Mouse (Mus musculus) neural tube, embryonic 12.5 days (tissue): ENCODE measurements around the gene Map3k14. TPM values are rescaled to one million over a fixed set of nuclear protein-coding genes. Genes with fewer than 3 reads are reported as not detected.

ENCODE experiments used
- ATAC-seq: fragments of 200-750 bp; cut with Nextera tagmentation; 2 replicates; pipeline ENCODE4 v1.8.0; 2017; ENCODE audit warnings: low read depth, mild to moderate bottlenecking, moderate TSS enrichment, moderate library complexity; ENCODE audit not compliant: low FRiP score
- H3K27ac ChIP-seq: fragments of 300-500 bp; sonication (generic); 2 replicates; pipeline ENCODE4 v1.5.1; 2016
- H3K27me3 ChIP-seq: fragments of 300-500 bp; sonication (generic); replicated peaks from 2 replicates; pipeline ENCODE4 v1.6.1; 2016; ENCODE audit warnings: mild to moderate bottlenecking
- H3K36me3 ChIP-seq: fragments of 300-500 bp; sonication (generic); 2 replicates; pipeline ENCODE4 v1.6.1; 2016; ENCODE audit warnings: mild to moderate bottlenecking
- H3K4me1 ChIP-seq: fragments of 300-500 bp; sonication (generic); 2 replicates; pipeline ENCODE4 v1.6.1; 2016
- H3K4me2 ChIP-seq: fragments of 300-500 bp; sonication (generic); replicated peaks from 2 replicates; pipeline ENCODE4 v1.6.1; 2016; ENCODE audit warnings: mild to moderate bottlenecking
- H3K4me3 ChIP-seq: fragments of 300-500 bp; sonication (generic); 2 replicates; pipeline ENCODE4 v1.5.1; 2016
- H3K9ac ChIP-seq: fragments of 300-500 bp; sonication (generic); 2 replicates; pipeline ENCODE4 v1.6.1; 2016; ENCODE audit warnings: mild to moderate bottlenecking
- H3K9me3 ChIP-seq: fragments of 300-500 bp; sonication (generic); 2 replicates; pipeline ENCODE4 v1.6.1; 2016; ENCODE audit warnings: mild to moderate bottlenecking
- WGBS: fragments of 180-500 bp; shearing (Covaris S2); methylation state at CpG from one replicate; pipeline ENCODE4 v1.1.7; 2016; 5-methylcytosine and 5-hydroxymethylcytosine counted together
- polyA plus RNA-seq: library from polyadenylated mRNA; unstranded; fragments of >200 nt; fragmentation: Nextera tagmentation; extraction: Ambion mirVana; gene quantifications from 2 replicates; pipeline ENCODE4 v1.2.1, GENCODE M21; 2016

Map3k14 gene
- polyA plus RNA-seq, 1 experiment from 2014 or later: 3.9 TPM

GRCm38 (mm10) chr11:103195656-103196055, 71.6 kb downstream of the Map3k14 start:
- WGBS: 79% methylated on average over 5 of the region's 5 CpGs
- Histone ChIP-seq H3K27ac (no peak overlapping the region), H3K36me3 (no peaks in the 10 kb centered on the region), H3K9me3 (no peaks in the 10 kb centered on the region), H3K4me1 (peaks cover 23% of the 10 kb centered on the region), H3K9ac (no peak overlapping the region), H3K4me3 (no peak overlapping the region), H3K27me3 (peaks cover 100% of the 10 kb centered on the region), H3K4me2 (no peak overlapping the region)
- no peak for ATAC-seq

- peaks cover 23% of the 10 kb centered on the region for H3K4me1 ChIP-seq
- no peak overlapping the region for H3K4me3 ChIP-seq
- no peaks in the 10 kb centered on the region for H3K36me3 ChIP-seq
- no peak overlapping the region for H3K9ac ChIP-seq
- no peak overlapping the region for H3K27ac ChIP-seq
- WGBS: 90% methylated on average over 18 of the region's 18 CpGs
- H3K9me3 ChIP-seq: no peaks in the 10 kb centered on the region
- H3K27me3 ChIP-seq: peaks cover 99% of the 10 kb centered on the region
- H3K4me2 ChIP-seq: no peak overlapping the region
- ATAC-seq: no peak
Observed at GRCm38 (mm10) chr11:103195236-103195635, 72.0 kb downstream of the Map3k14 start.

- Histone ChIP-seq H3K4me2 (no peak overlapping the region), H3K9me3 (no peaks in the 10 kb centered on the region), H3K9ac (no peak overlapping the region), H3K36me3 (no peaks in the 10 kb centered on the region), H3K27me3 (peaks cover 91% of the 10 kb centered on the region), H3K4me3 (no peak overlapping the region), H3K27ac (no peak overlapping the region), H3K4me1 (peaks cover 12% of the 10 kb centered on the region; the same call in 1 of the 2 replicates)
- WGBS: 25% methylated on average over 9 of the region's 9 CpGs
- no peak for ATAC-seq
Observed at GRCm38 (mm10) chr11:103193825-103194168, 73.5 kb downstream of the Map3k14 start.

- 4% methylated on average over 44 of the region's 44 CpGs for WGBS
- H3K27me3 ChIP-seq: peaks cover 85% of the 10 kb centered on the region
- peak overlapping the region; percentile 60 for H3K4me2 ChIP-seq
- H3K36me3 ChIP-seq: no peaks in the 10 kb centered on the region
- H3K9me3 ChIP-seq: no peaks in the 10 kb centered on the region
- H3K27ac ChIP-seq: no peak overlapping the region
- peaks cover 12% of the 10 kb centered on the region; the same call in 1 of the 2 replicates for H3K4me1 ChIP-seq
- H3K9ac ChIP-seq: no peak overlapping the region
- peak overlapping the region; percentile 24 for H3K4me3 ChIP-seq
- no peak for ATAC-seq
Observed at GRCm38 (mm10) chr11:103192956-103193824, 74.1 kb downstream of the Map3k14 start.

- H3K9ac ChIP-seq: no peak overlapping the region
- 15% methylated on average over 28 of the region's 28 CpGs for WGBS
- no peak overlapping the region for H3K27ac ChIP-seq
- peak overlapping the region; percentile 60 for H3K4me2 ChIP-seq
- H3K9me3 ChIP-seq: no peaks in the 10 kb centered on the region
- H3K4me1 ChIP-seq: peaks cover 12% of the 10 kb centered on the region; the same call in 1 of the 2 replicates
- H3K4me3 ChIP-seq: peak overlapping the region; percentile 24
- H3K27me3 ChIP-seq: peaks cover 77% of the 10 kb centered on the region
- no peak for ATAC-seq
- no peaks in the 10 kb centered on the region for H3K36me3 ChIP-seq
Observed at GRCm38 (mm10) chr11:103192230-103192955, 74.9 kb downstream of the Map3k14 start.

GRCm38 (mm10) chr11:103184891-103185290, 82.4 kb downstream of the Map3k14 start:
- no peaks in the 10 kb centered on the region for H3K4me1 ChIP-seq
- WGBS: 38% methylated on average over 2 of the region's 2 CpGs
- H3K4me3 ChIP-seq: no peak overlapping the region
- H3K36me3 ChIP-seq: no peaks in the 10 kb centered on the region
- no peak for ATAC-seq
- H3K27me3 ChIP-seq: peaks cover 15% of the 10 kb centered on the region
- no peak overlapping the region for H3K9ac ChIP-seq
- H3K27ac ChIP-seq: no peak overlapping the region
- H3K4me2 ChIP-seq: no peak overlapping the region
- H3K9me3 ChIP-seq: no peaks in the 10 kb centered on the region

- Histone ChIP-seq H3K4me1 (no peaks in the 10 kb centered on the region), H3K4me3 (no peak overlapping the region), H3K27me3 (peaks cover 12% of the 10 kb centered on the region; the same call in 1 of the 2 replicates), H3K27ac (no peak overlapping the region), H3K4me2 (no peak overlapping the region), H3K9ac (no peak overlapping the region), H3K36me3 (no peaks in the 10 kb centered on the region), H3K9me3 (no peaks in the 10 kb centered on the region)
- no peak for ATAC-seq
- 85% methylated on average over 3 of the region's 3 CpGs for WGBS
Observed at GRCm38 (mm10) chr11:103181911-103182310, 85.4 kb downstream of the Map3k14 start.

GRCm38 (mm10) chr11:103181349-103181748, 85.9 kb downstream of the Map3k14 start:
- WGBS: 75% methylated on average over 9 of the region's 9 CpGs
- H3K4me3 ChIP-seq: no peak overlapping the region
- ATAC-seq: no peak

GRCm38 (mm10) chr11:103180426-103180825, 86.8 kb downstream of the Map3k14 start:
- Histone ChIP-seq H3K4me2 (no peak overlapping the region), H3K4me1 (no peaks in the 10 kb centered on the region), H3K36me3 (no peaks in the 10 kb centered on the region), H3K27me3 (peaks cover 12% of the 10 kb centered on the region; the same call in 1 of the 2 replicates), H3K9ac (no peak overlapping the region), H3K4me3 (no peak overlapping the region), H3K27ac (no peak overlapping the region), H3K9me3 (no peaks in the 10 kb centered on the region)
- ATAC-seq: no peak
- whole genome bisulfite sequencing: 71% methylated on average over 1 of the region's 1 CpGs

More at GRCm38 (mm10) chr11:103181349-103181748, 85.9 kb downstream of the Map3k14 start:
- Histone ChIP-seq H3K4me2 (no peak overlapping the region), H3K27ac (no peak overlapping the region), H3K36me3 (no peaks in the 10 kb centered on the region), H3K27me3 (peaks cover 12% of the 10 kb centered on the region; the same call in 1 of the 2 replicates), H3K9me3 (no peaks in the 10 kb centered on the region), H3K4me1 (no peaks in the 10 kb centered on the region), H3K9ac (no peak overlapping the region)

- WGBS: 85% methylated on average over 8 of the region's 8 CpGs
- H3K36me3 ChIP-seq: no peaks in the 10 kb centered on the region
- peaks cover 14% of the 10 kb centered on the region for H3K27me3 ChIP-seq
- no peak overlapping the region for H3K27ac ChIP-seq
- no peak overlapping the region for H3K9ac ChIP-seq
- ATAC-seq: no peak
- no peak overlapping the region for H3K4me3 ChIP-seq
- H3K4me2 ChIP-seq: no peak overlapping the region
- H3K9me3 ChIP-seq: no peaks in the 10 kb centered on the region
- no peaks in the 10 kb centered on the region for H3K4me1 ChIP-seq
Observed at GRCm38 (mm10) chr11:103178748-103179147, 88.5 kb downstream of the Map3k14 start.

- H3K4me3 ChIP-seq: no peak overlapping the region
- no peaks in the 10 kb centered on the region for H3K36me3 ChIP-seq
- peaks cover 22% of the 10 kb centered on the region for H3K27me3 ChIP-seq
- H3K9ac ChIP-seq: no peak overlapping the region
- H3K4me2 ChIP-seq: no peak overlapping the region
- 80% methylated on average over 15 of the region's 15 CpGs for WGBS
- no peak overlapping the region for H3K27ac ChIP-seq
- no peaks in the 10 kb centered on the region for H3K9me3 ChIP-seq
- no peaks in the 10 kb centered on the region for H3K4me1 ChIP-seq
- ATAC-seq: no peak
Observed at GRCm38 (mm10) chr11:103177815-103178485, 89.3 kb downstream of the Map3k14 start.

- no peak for ATAC-seq
- peaks cover 28% of the 10 kb centered on the region for H3K27me3 ChIP-seq
- H3K27ac ChIP-seq: no peak overlapping the region
- H3K4me1 ChIP-seq: no peaks in the 10 kb centered on the region
- 75% methylated on average over 5 of the region's 5 CpGs for WGBS
- H3K9me3 ChIP-seq: no peaks in the 10 kb centered on the region
- no peak overlapping the region for H3K9ac ChIP-seq
- no peak overlapping the region for H3K4me3 ChIP-seq
- H3K4me2 ChIP-seq: no peak overlapping the region
- no peaks in the 10 kb centered on the region for H3K36me3 ChIP-seq
Observed at GRCm38 (mm10) chr11:103177216-103177615, 90.1 kb downstream of the Map3k14 start.
